In the genomic region with DNA sequence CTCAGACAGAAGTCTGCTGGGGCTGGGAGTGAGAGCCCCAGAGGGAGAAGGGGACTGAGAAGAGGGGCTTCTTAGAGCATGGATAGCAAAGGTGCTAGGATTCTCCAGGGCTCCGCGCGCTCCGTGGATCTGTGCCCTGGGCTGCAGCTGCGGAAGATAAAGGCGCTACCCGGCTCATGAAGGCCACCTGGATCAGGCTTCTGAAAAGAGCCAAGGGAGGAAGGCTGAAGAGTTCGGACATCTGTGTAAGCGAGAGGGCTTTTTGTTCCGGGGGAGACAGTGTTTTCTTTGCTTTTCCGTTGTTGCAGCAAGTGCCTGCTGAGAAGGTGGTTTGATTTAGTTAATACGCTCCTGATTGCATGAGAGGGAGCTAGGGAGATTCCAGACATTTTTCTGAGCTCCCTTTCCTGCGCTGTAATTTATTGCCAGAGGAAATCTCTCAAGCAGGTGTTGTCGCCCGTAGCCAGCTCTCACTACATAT, we compare ENCODE assay signal across 9 mouse cellular contexts.
DNase-seq lines count a peak whose midpoint lies in the region; ATAC-seq and TF ChIP-seq lines count a peak whose summit lies in the region.
"Had no signal": no experiment of that assay in that cellular context is flagged by ENCODE, and none has a peak within 500 bp of the region (broad histone marks: within the 10 kb centered on the region; RNA-seq: fewer than 3 reads in every experiment).

No protein-coding gene starts in this region.

- peak overlapping the region; percentile 48 for H3K4me2 ChIP-seq in heart, postnatal 0 days (ENCODE audit: low read depth, low read length)
- peak overlapping the region; percentile 61 for H3K4me2 ChIP-seq in limb, embryonic 13.5 days (replicated peaks)

- H3K4me1 ChIP-seq in kidney, adult 2 months (ENCODE audit: control insufficient read depth, insufficient read depth, low read length): no peaks in the 10 kb centered on the region
- peaks cover 2% of the 10 kb centered on the region; the same call in 1 of the 2 replicates for H3K4me1 ChIP-seq in cortical plate, adult 2 months (ENCODE audit: control insufficient read depth, insufficient read depth, low read length)
- peaks cover 11% of the 10 kb centered on the region; the same call in 1 of the 2 replicates for H3K4me1 ChIP-seq in heart, postnatal 0 days (ENCODE audit: control insufficient read depth, insufficient read depth)
- H3K4me1 ChIP-seq in limb, embryonic 13.5 days: peaks cover 15% of the 10 kb centered on the region
- H3K4me1 ChIP-seq in thymus, adult 2 months (replicated peaks; ENCODE audit: control insufficient read depth, insufficient read depth, low read length): no peaks in the 10 kb centered on the region

- TF ChIP-seq POLR2A in kidney, adult 2 months (IDR thresholded peaks at IDR 0.05; ENCODE audit: low read depth, low read length): no peak
- TF ChIP-seq POLR2A in cortical plate, adult 2 months (IDR thresholded peaks at IDR 0.05; ENCODE audit: extremely low read depth, insufficient read depth, low read length): no peak
- no peak for TF ChIP-seq POLR2A in thymus, adult 2 months (IDR thresholded peaks at IDR 0.05; ENCODE audit: control insufficient read depth, extremely low read depth, insufficient read depth, low read length, poor library complexity)

- H3K27me3 ChIP-seq in kidney, adult 2 months (replicated peaks; ENCODE audit: control insufficient read depth, insufficient read depth, low read length): 0 out of 2 replicates have a peak, but pooled peaks cover 1% of the 10 kb centered on the region
- no peaks in the 10 kb centered on the region for H3K27me3 ChIP-seq in heart, postnatal 0 days (ENCODE audit: control insufficient read depth, insufficient read depth, low read length)
- H3K27me3 ChIP-seq in limb, embryonic 13.5 days: no peaks in the 10 kb centered on the region
- H3K27me3 ChIP-seq in thymus, adult 2 months (ENCODE audit: control insufficient read depth, insufficient read depth, low read length): no peaks in the 10 kb centered on the region

- no peaks in the 10 kb centered on the region for H3K9me3 ChIP-seq in heart, postnatal 0 days (replicated peaks; ENCODE audit: control insufficient read depth, low read length)
- H3K9me3 ChIP-seq in limb, embryonic 13.5 days: no peaks in the 10 kb centered on the region
- H3K9me3 ChIP-seq: G1E had no signal

- no peaks in the 10 kb centered on the region for H3K36me3 ChIP-seq in kidney, adult 2 months (ENCODE audit: control insufficient read depth, insufficient read depth, low read length)
- no peaks in the 10 kb centered on the region for H3K36me3 ChIP-seq in heart, postnatal 0 days (replicated peaks; ENCODE audit: control insufficient read depth, insufficient read depth, low read length)
- no peaks in the 10 kb centered on the region for H3K36me3 ChIP-seq in limb, embryonic 13.5 days
- H3K36me3 ChIP-seq in thymus, adult 2 months (ENCODE audit: control insufficient read depth, insufficient read depth, low read length): no peaks in the 10 kb centered on the region
- H3K36me3 ChIP-seq: G1E had no signal

- H3K9ac ChIP-seq in heart, postnatal 0 days (replicated peaks; ENCODE audit: low read depth, low read length): no peak overlapping the region
- no peak overlapping the region for H3K9ac ChIP-seq in limb, embryonic 13.5 days

- peak overlapping the region; percentile 20; the same call in 1 of the 2 replicates for H3K4me3 ChIP-seq in kidney, adult 2 months (ENCODE audit: insufficient read depth, low read depth, low read length)
- peak overlapping the region; percentile 60 for H3K4me3 ChIP-seq in cortical plate, adult 2 months (ENCODE audit: insufficient read depth, low read length)
- H3K4me3 ChIP-seq in heart, postnatal 0 days (ENCODE audit: low read depth, low read length): no peak overlapping the region
- peak overlapping the region; percentile 25 for H3K4me3 ChIP-seq in limb, embryonic 13.5 days
- no peak overlapping the region for H3K4me3 ChIP-seq in thymus, adult 2 months (ENCODE audit: control insufficient read depth, insufficient read depth, low read length)

- 8% methylated on average over 15 of the region's 15 CpGs for WGBS in kidney, adult 2 months
- WGBS in heart, postnatal 0 days: 12% methylated on average over 15 of the region's 15 CpGs
- WGBS in limb, embryonic 13.5 days: 13% methylated on average over 15 of the region's 15 CpGs
- WGBS in thymus, adult 2 months: 90% methylated on average over 15 of the region's 15 CpGs

- TF ChIP-seq CTCF in kidney, adult 2 months (conservative IDR thresholded peaks at IDR 0.05; ENCODE audit: insufficient read depth, insufficient read length, low read depth, low read length): no peak
- TF ChIP-seq CTCF in cortical plate, adult 2 months (IDR thresholded peaks at IDR 0.05; ENCODE audit: extremely low read depth, insufficient read depth, low read length): no peak
- TF ChIP-seq CTCF in heart, postnatal 0 days (IDR thresholded peaks at IDR 0.05; ENCODE audit: low read depth): no peak
- no peak for TF ChIP-seq CTCF in thymus, adult 2 months (IDR thresholded peaks at IDR 0.05; ENCODE audit: borderline replicate concordance, control insufficient read depth, extremely low read depth, insufficient read depth, low read length, poor library complexity)

- ATAC-seq in heart, postnatal 0 days (ENCODE audit: insufficient read depth, low read depth): no peak
- peak; percentile 59; the same call in 1 of the 2 replicates for ATAC-seq in limb, embryonic 13.5 days (ENCODE audit: low FRiP score, low read depth)

- DNase-seq in kidney, adult 2 months: peak; percentile 7
- DNase-seq in kidney, adult 11 months: no peak
- peak; percentile 10 for DNase-seq in heart, postnatal 0 days (ENCODE audit: low spot score)
- DNase-seq in right cerebral cortex, postnatal 14 days: peak; percentile 8
- no peak for DNase-seq in spleen, postnatal 10 days (ENCODE audit: low spot score in 2 of 2)
- no peak for DNase-seq in thymus, adult 2 months

- no peak for TF ChIP-seq EP300 in heart, postnatal 0 days (IDR thresholded peaks at IDR 0.05; ENCODE audit: low read depth)

- H3K27ac ChIP-seq in kidney, adult 2 months (ENCODE audit: insufficient read depth, low read depth, low read length): no peak overlapping the region
- H3K27ac ChIP-seq in cortical plate, adult 2 months (ENCODE audit: insufficient read depth, low read length): peak overlapping the region; percentile 43
- no peak overlapping the region for H3K27ac ChIP-seq in heart, postnatal 0 days (ENCODE audit: low read depth)
- H3K27ac ChIP-seq in limb, embryonic 13.5 days: no peak overlapping the region
- no peak overlapping the region for H3K27ac ChIP-seq in thymus, adult 2 months (ENCODE audit: control insufficient read depth, insufficient read depth, low read length)

Comparison
In these comparisons a context has a peak if more than half of its experiments do, and no peak if none do; other contexts are left out.
1. DNase-seq: peak in kidney, adult 2 months (single experiment), heart, postnatal 0 days (single experiment) and right cerebral cortex, postnatal 14 days (single experiment); none in kidney, adult 11 months (single experiment), spleen, postnatal 10 days (0 of 2) and thymus, adult 2 months (single experiment).
2. H3K4me3 ChIP-seq: peak in kidney, adult 2 months (single experiment), cortical plate, adult 2 months (single experiment) and limb, embryonic 13.5 days (single experiment); none in heart, postnatal 0 days (single experiment) and thymus, adult 2 months (single experiment).